Mouse (Mus musculus) liver (tissue): ENCODE data around the gene Slpi.
A peak's percentile ranks its signal among the peaks of the same experiment; 100 is the strongest.

Experiments
- DNase-seq: peaks from one replicate; pipeline ENCODE4 v3.0.0-alpha.2; 2020; ENCODE audit warnings: mixed read lengths

Slpi gene

GRCm38 (mm10) chr2:164389020-164389419, at the start of gene Slpi:
Gene Slpi (minus strand): TSS chr2:164389095.
- DNase-seq = no peak

- DNase-seq = no peak
Observed at GRCm38 (mm10) chr2:164438257-164438656, 49.4 kb upstream of the Slpi start.

- DNase-seq = no peak
Observed at GRCm38 (mm10) chr2:164437710-164438109, 48.8 kb upstream of the Slpi start.

- DNase-seq = no peak
Observed at GRCm38 (mm10) chr2:164436961-164437360, 48.1 kb upstream of the Slpi start.

GRCm38 (mm10) chr2:164436215-164436913, 47.5 kb upstream of the Slpi start:
- no peak for DNase-seq

- no peak for DNase-seq
Observed at GRCm38 (mm10) chr2:164435216-164436090, 46.6 kb upstream of the Slpi start.

GRCm38 (mm10) chr2:164434681-164435080, 45.8 kb upstream of the Slpi start:
- no peak for DNase-seq

- no peak for DNase-seq
Observed at GRCm38 (mm10) chr2:164433278-164433895, 44.5 kb upstream of the Slpi start.

- DNase-seq = peak; percentile 22
Observed at GRCm38 (mm10) chr2:164432541-164433191, 43.8 kb upstream of the Slpi start.

- DNase-seq = no peak
Observed at GRCm38 (mm10) chr2:164431676-164432465, 43.0 kb upstream of the Slpi start.

GRCm38 (mm10) chr2:164430697-164431096, 41.8 kb upstream of the Slpi start:
- DNase-seq = no peak

GRCm38 (mm10) chr2:164429881-164430615, 41.2 kb upstream of the Slpi start:
- no peak for DNase-seq

GRCm38 (mm10) chr2:164428451-164428850, 39.6 kb upstream of the Slpi start:
- no peak for DNase-seq

GRCm38 (mm10) chr2:164426952-164427351, 38.1 kb upstream of the Slpi start:
- no peak for DNase-seq

- DNase-seq = no peak
Observed at GRCm38 (mm10) chr2:164426121-164426520, 37.2 kb upstream of the Slpi start.

GRCm38 (mm10) chr2:164425401-164425800, 36.5 kb upstream of the Slpi start:
- no peak for DNase-seq

GRCm38 (mm10) chr2:164424406-164424805, 35.5 kb upstream of the Slpi start:
- no peak for DNase-seq

GRCm38 (mm10) chr2:164423464-164423863, 34.6 kb upstream of the Slpi start:
- DNase-seq = no peak

- DNase-seq = no peak
Observed at GRCm38 (mm10) chr2:164422675-164423393, 33.9 kb upstream of the Slpi start.

GRCm38 (mm10) chr2:164421979-164422378, 33.1 kb upstream of the Slpi start:
- DNase-seq = no peak

- no peak for DNase-seq
Observed at GRCm38 (mm10) chr2:164421306-164421705, 32.4 kb upstream of the Slpi start.
